Mouse (Mus musculus) CH12.LX (cell line): Measurements from ENCODE around the gene Gm43720. TPM values are rescaled to one million over a fixed set of nuclear protein-coding genes. Genes with fewer than 3 reads are reported as not detected.

Experiments
- DNase-seq: peaks from one replicate; pipeline ENCODE4 v3.0.0-alpha.2; 2013; ENCODE audit errors: extremely low read depth
- H3K27ac ChIP-seq: 2 replicates; pipeline ENCODE4 v1.5.1; 2012; ENCODE audit warnings: low read depth, mild to moderate bottlenecking, control low read depth, moderate library complexity; ENCODE audit not compliant: insufficient read depth
- H3K27me3 ChIP-seq: replicated peaks from 2 replicates; pipeline ENCODE3; 2012; ENCODE audit warnings: inconsistent platforms
- H3K36me3 ChIP-seq, 2 experiments: replicated peaks in 1 of 2; 2 replicates each; pipeline versions ENCODE3 to v1.6.1; 2012; ENCODE audit warnings: inconsistent platforms in 1 of 2, low read length in 1 of 2, mild to moderate bottlenecking in 1 of 2, mixed read lengths in 1 of 2, moderate library complexity in 1 of 2; ENCODE audit not compliant: control insufficient read depth in 1 of 2, insufficient read depth in 1 of 2
- H3K4me1 ChIP-seq, 2 experiments: 2 replicates each; pipeline ENCODE4 v1.6.1; 2012; ENCODE audit warnings: inconsistent platforms in 1 of 2, moderate library complexity in 1 of 2; ENCODE audit not compliant: insufficient read depth in 2 of 2, control insufficient read depth in 1 of 2
- H3K4me2 ChIP-seq: 2 replicates; pipeline ENCODE4 v1.6.1; 2012; ENCODE audit warnings: low read depth, mild to moderate bottlenecking, control low read depth; ENCODE audit not compliant: poor library complexity, insufficient read depth, severe bottlenecking
- H3K4me3 ChIP-seq, 3 experiments: fragments of 150-350 bp in 1 of 3; sonication (generic) in 1 of 3; replicated peaks in 1 of 3; 2 replicates each; pipeline versions ENCODE3 to v1.5.1; 2011 to 2012; ENCODE audit warnings: low read depth in 2 of 3, low read length in 2 of 3, mild to moderate bottlenecking in 2 of 3, moderate library complexity in 2 of 3, control low read depth in 1 of 3, improper control_type of control experiment in 1 of 3, inconsistent platforms in 1 of 3, mixed read lengths in 1 of 3; ENCODE audit not compliant: poor library complexity in 1 of 3
- H3K79me2 ChIP-seq: replicated peaks from 2 replicates; pipeline ENCODE4 v1.6.1; 2012; ENCODE audit warnings: mild to moderate bottlenecking, moderate library complexity; ENCODE audit not compliant: control insufficient read depth, poor library complexity, insufficient read depth, severe bottlenecking; ENCODE audit errors: extremely low read depth
- H3K9ac ChIP-seq: 2 replicates; pipeline ENCODE4 v1.6.1; 2012; ENCODE audit warnings: low read depth, mild to moderate bottlenecking, control low read depth, moderate library complexity; ENCODE audit not compliant: insufficient read depth
- H3K9me3 ChIP-seq: replicated peaks from 2 replicates; pipeline ENCODE3; 2012; ENCODE audit warnings: low read length, inconsistent platforms, mixed read lengths
- BHLHE40 ChIP-seq: IDR thresholded peaks from 2 replicates; pipeline ENCODE4 v1.6.1; 2011; ENCODE audit warnings: mild to moderate bottlenecking, low read depth, low read length, improper control_type of control experiment
- CTCF ChIP-seq, 2 experiments: IDR thresholded peaks in 1 of 2; conservative IDR thresholded peaks in 1 of 2; 2 replicates each; pipeline ENCODE4 v1.5.1; 2011 to 2012; ENCODE audit warnings: low read depth in 2 of 2, low read length in 2 of 2, improper control_type of control experiment in 1 of 2, inconsistent platforms in 1 of 2, mild to moderate bottlenecking in 1 of 2, moderate library complexity in 1 of 2
- E2F4 ChIP-seq: IDR thresholded peaks from 2 replicates; pipeline ENCODE4 v1.6.1; 2011; ENCODE audit warnings: low read depth, low read length, improper control_type of control experiment; ENCODE audit not compliant: insufficient replicate concordance
- ELF1 ChIP-seq: IDR thresholded peaks from 2 replicates; pipeline ENCODE4 v1.6.1; 2014; ENCODE audit warnings: low read depth, mild to moderate bottlenecking, inconsistent platforms, low read length, improper control_type of control experiment
- GABPA ChIP-seq: IDR thresholded peaks from 2 replicates; pipeline ENCODE4 v1.6.1; 2012; ENCODE audit warnings: low read depth, low read length, improper control_type of control experiment, inconsistent platforms; ENCODE audit not compliant: insufficient replicate concordance
- IRF4 ChIP-seq: IDR thresholded peaks from 2 replicates; pipeline ENCODE4 v1.6.1; 2014; ENCODE audit warnings: low read depth, mild to moderate bottlenecking, inconsistent platforms, low read length, improper control_type of control experiment
- JUN ChIP-seq: IDR thresholded peaks from 2 replicates; pipeline ENCODE4 v1.6.1; 2011; ENCODE audit warnings: low read depth, mild to moderate bottlenecking, low read length, improper control_type of control experiment, moderate library complexity; ENCODE audit not compliant: insufficient read depth
- JUND ChIP-seq: conservative IDR thresholded peaks from 2 replicates; pipeline ENCODE4 v1.6.1; 2011; ENCODE audit warnings: low read depth, low read length, improper control_type of control experiment
- MAFK ChIP-seq: IDR thresholded peaks from 2 replicates; pipeline ENCODE4 v1.6.1; 2011; ENCODE audit warnings: low read length, improper control_type of control experiment; ENCODE audit not compliant: insufficient replicate concordance
- MAX ChIP-seq: IDR thresholded peaks from 2 replicates; pipeline ENCODE4 v1.6.1; 2011; ENCODE audit warnings: low read length, improper control_type of control experiment
- MAZ ChIP-seq: IDR thresholded peaks from 2 replicates; pipeline ENCODE4 v1.6.1; 2012; ENCODE audit warnings: low read depth, mild to moderate bottlenecking, inconsistent platforms, low read length, improper control_type of control experiment, moderate library complexity
- MEF2A ChIP-seq: IDR thresholded peaks from 2 replicates; pipeline ENCODE4 v1.6.1; 2014; ENCODE audit warnings: low read depth, mild to moderate bottlenecking, inconsistent platforms, low read length, improper control_type of control experiment, borderline replicate concordance
- MXI1 ChIP-seq: IDR thresholded peaks from 2 replicates; pipeline ENCODE4 v1.6.1; 2011; ENCODE audit warnings: mild to moderate bottlenecking, low read depth, low read length, improper control_type of control experiment
- MYC ChIP-seq: IDR thresholded peaks from 2 replicates; pipeline ENCODE4 v1.6.1; 2011; ENCODE audit warnings: low read depth, mild to moderate bottlenecking, improper control_type of control experiment, low read length
- NELFE ChIP-seq: IDR thresholded peaks from 2 replicates; pipeline ENCODE4 v1.6.1; 2011; ENCODE audit warnings: low read depth, low read length, improper control_type of control experiment
- PAX5 ChIP-seq: IDR thresholded peaks from 2 replicates; pipeline ENCODE4 v1.6.1; 2012; ENCODE audit warnings: low read length, inconsistent platforms, mixed read lengths
- POLR2A ChIP-seq: IDR thresholded peaks from 2 replicates; pipeline ENCODE4 v1.6.1; 2011; ENCODE audit warnings: low read depth, mild to moderate bottlenecking, improper control_type of control experiment, low read length
- RAD21 ChIP-seq: IDR thresholded peaks from 2 replicates; pipeline ENCODE4 v1.6.1; 2011; ENCODE audit warnings: low read depth, mild to moderate bottlenecking, low read length, improper control_type of control experiment, moderate library complexity
- SIN3A ChIP-seq: IDR thresholded peaks from 2 replicates; pipeline ENCODE4 v1.6.1; 2012; ENCODE audit warnings: low read length, improper control_type of control experiment, inconsistent platforms
- SMC3 ChIP-seq: IDR thresholded peaks from 2 replicates; pipeline ENCODE4 v1.6.1; 2011; ENCODE audit warnings: low read depth, low read length, improper control_type of control experiment
- TBP ChIP-seq: conservative IDR thresholded peaks from 2 replicates; pipeline ENCODE4 v1.6.1; 2011; ENCODE audit warnings: low read depth, low read length, improper control_type of control experiment
- UBTF ChIP-seq: IDR thresholded peaks from 2 replicates; pipeline ENCODE4 v1.6.1; 2012; ENCODE audit warnings: low read depth, mild to moderate bottlenecking, inconsistent platforms, low read length, improper control_type of control experiment, moderate library complexity
- USF2 ChIP-seq: conservative IDR thresholded peaks from 2 replicates; pipeline ENCODE4 v1.6.1; 2011; ENCODE audit warnings: low read depth, low read length, improper control_type of control experiment
- ZC3H11A ChIP-seq: IDR thresholded peaks from 2 replicates; pipeline ENCODE4 v1.6.1; 2012; ENCODE audit warnings: low read depth, mild to moderate bottlenecking, inconsistent platforms, low read length, improper control_type of control experiment
- ZMIZ1 ChIP-seq: IDR thresholded peaks from 2 replicates; pipeline ENCODE4 v1.6.1; 2012; ENCODE audit warnings: low read depth, mild to moderate bottlenecking, inconsistent platforms, low read length, improper control_type of control experiment
- ZNF384 ChIP-seq: IDR thresholded peaks from 2 replicates; pipeline ENCODE4 v1.6.1; 2012; ENCODE audit warnings: low read depth, low read length, improper control_type of control experiment, inconsistent platforms
- dilution Hi-C: fragments of 300-500 bp; cut with MboI; formaldehyde crosslinking; loops from 2 replicates; pipeline ENCODE4 v1.14.3; 2020; ENCODE audit warnings: low sequenced_read_pairs; ENCODE audit not compliant: extremely low pct_unique_long_range_greater_than_20kb, extremely low pct_ligation_motif_present
- in situ Hi-C: fragments of 300-500 bp; cut with MboI; formaldehyde crosslinking; loops from 3 replicates; pipeline ENCODE4 v1.14.3; 2019; ENCODE audit warnings: low sequenced_read_pairs, low pct_ligation_motif_present, low pct_unique_long_range_greater_than_20kb, mixed read lengths
- polyA plus RNA-seq: library from polyadenylated mRNA; unstranded; fragments of >175 nt; gene quantifications from 2 replicates; pipeline ENCODE4 v1.2.1, GENCODE M21; 2012; ENCODE audit warnings: low read depth; ENCODE audit not compliant: insufficient read length
- total RNA-seq, 2 experiments: library from RNA; depleted of rRNA; stranded (reverse); fragments of 300-350 nt in 1 of 2; fragments of >200 nt in 1 of 2; gene quantifications; 2 replicates each; pipeline ENCODE4 v1.2.3; 2012 to 2014

Gene Gm43720
- total and polyA plus RNA-seq, 3 experiments: not detected

- dilution Hi-C loops (no loop called here), in situ Hi-C loops (no loop called here)
- DNase-seq: no peak
- no peaks in the 10 kb centered on the region for H3K9me3 ChIP-seq
- peaks cover 0 to 5% of the 10 kb centered on the region in 2 experiments for H3K36me3 ChIP-seq
- H3K9ac ChIP-seq: no peak within 1 kb of the TSS
- H3K4me2 ChIP-seq: no peak within 1 kb of the TSS
- peaks cover 0 to 5% of the 10 kb centered on the region in 2 experiments; a peak in 2 of 4 replicates for H3K4me1 ChIP-seq
- peaks cover 27% of the 10 kb centered on the region for H3K27me3 ChIP-seq
- no peak for TF ChIP-seq GABPA
- TF ChIP-seq USF2: no peak
- TF ChIP-seq ELF1: no peak
- TF ChIP-seq MXI1: no peak
- no peak for TF ChIP-seq POLR2A
- TF ChIP-seq UBTF: no peak
- TF ChIP-seq SIN3A: no peak
- no peak for TF ChIP-seq MAX
- TF ChIP-seq ZNF384: no peak
- TF ChIP-seq MAZ: no peak
- no peak for TF ChIP-seq RAD21
- TF ChIP-seq NELFE: no peak
- no peak for TF ChIP-seq IRF4
- no peak within 1 kb of the TSS for H3K27ac ChIP-seq
- no peak within 1 kb of the TSS for H3K4me3 ChIP-seq
- H3K79me2 ChIP-seq: no peaks in the 10 kb centered on the region
Measured at GRCm38 (mm10) chr5:138272409-138272923, 7.3 kb downstream of the Gm43720 start, which contains the start of gene Gal3st4. Gene Gal3st4 (minus strand): TSS chr5:138272840.

DNA sequence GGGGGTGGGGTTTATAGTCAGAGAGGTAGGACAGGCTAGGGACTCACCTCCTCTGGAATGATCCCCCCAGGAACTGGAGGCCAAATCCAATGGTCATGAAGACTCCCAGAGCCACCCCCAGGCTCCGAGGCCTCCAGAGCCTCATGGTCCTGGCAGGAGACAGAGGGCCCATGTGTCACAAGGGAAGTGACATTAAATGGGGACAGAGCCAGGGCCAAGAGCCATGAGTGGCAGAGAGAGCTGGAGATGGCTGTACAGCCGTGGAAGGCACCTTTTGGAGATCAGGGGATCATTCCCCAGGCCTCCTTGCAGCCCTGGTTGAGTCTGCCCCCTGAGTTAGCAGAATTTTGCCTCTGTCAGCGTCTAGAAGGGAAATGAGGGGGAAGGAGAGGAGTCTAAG, 8.5 kb downstream of the Gm43720 start:
- H3K4me1 ChIP-seq: peaks cover 0 to 5% of the 10 kb centered on the region in 2 experiments; a peak in 2 of 4 replicates
- H3K4me2 ChIP-seq: no peak overlapping the region
- no peak overlapping the region for H3K4me3 ChIP-seq
- H3K9ac ChIP-seq: no peak overlapping the region
- in situ Hi-C loops (no loop called here), dilution Hi-C loops (no loop called here)
- H3K36me3 ChIP-seq: peaks cover 0 to 17% of the 10 kb centered on the region in 2 experiments
- no peak overlapping the region for H3K27ac ChIP-seq
- no peaks in the 10 kb centered on the region for H3K79me2 ChIP-seq
- TF ChIP-seq NELFE (no peak), TBP (no peak), E2F4 (no peak), JUND (no peak), ZC3H11A (no peak), MYC (no peak), SMC3 (no peak), BHLHE40 (no peak), JUN (no peak), ZMIZ1 (no peak), MAFK (no peak), CTCF (conservative IDR thresholded peaks at IDR 0.05 in 1 of 2, IDR thresholded peaks at IDR 0.05 in 1 of 2; ENCODE audit: low read depth in 2 of 2, low read length in 2 of 2) (no peak), USF2 (no peak), PAX5 (no peak), MEF2A (no peak), MAZ (no peak), GABPA (no peak)
- no peaks in the 10 kb centered on the region for H3K9me3 ChIP-seq
- peaks cover 27% of the 10 kb centered on the region for H3K27me3 ChIP-seq
- DNase-seq: no peak
